29 mouse cellular contexts compared by ENCODE assay signal in the genomic region with DNA sequence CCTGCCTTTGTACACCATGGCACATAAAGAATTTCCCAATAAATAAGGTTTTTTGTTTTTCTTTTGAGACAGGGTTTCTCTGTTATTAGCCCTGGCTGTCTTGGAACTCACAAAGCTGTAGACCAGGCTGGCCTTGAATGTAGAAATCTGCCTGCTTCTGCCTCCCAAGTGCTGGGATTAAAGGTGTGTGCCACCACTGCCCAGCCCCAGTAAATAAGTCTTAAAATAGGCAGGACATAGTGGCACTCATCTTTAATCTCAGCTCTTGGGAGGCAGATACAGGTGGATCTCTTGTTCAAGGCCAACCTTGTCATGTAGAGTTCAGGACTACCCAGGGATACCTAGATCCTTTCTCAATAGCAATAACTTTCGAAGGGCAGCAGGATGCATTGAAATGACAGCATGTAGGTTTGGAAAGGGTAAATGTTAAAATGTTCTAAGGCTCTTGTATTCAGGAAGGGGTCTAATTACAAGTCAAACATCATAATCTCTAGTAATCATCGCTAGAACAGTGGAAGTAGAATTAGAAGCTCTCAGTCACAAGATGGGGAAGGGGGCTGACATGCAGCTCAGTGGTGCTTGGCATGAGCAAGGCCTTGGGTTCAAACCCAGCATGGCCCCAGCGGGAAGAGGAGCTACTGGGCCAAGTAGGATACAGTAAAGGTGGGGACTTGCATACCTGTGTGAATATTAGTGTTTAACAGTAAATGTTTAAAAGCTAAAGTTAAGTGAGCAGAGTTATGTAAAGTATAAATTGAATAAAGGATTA. TPM values are rescaled to one million over a fixed set of nuclear protein-coding genes. Genes with fewer than 3 reads are reported as not detected.
"Had no signal": no experiment of that assay in that cellular context is flagged by ENCODE, and none has a peak within 500 bp of the region (broad histone marks: within the 10 kb centered on the region; RNA-seq: fewer than 3 reads in every experiment).

No protein-coding gene starts in this region.

- H3K4me3 ChIP-seq: limb, embryonic 10.5 days; limb, embryonic 13.5 days; liver, embryonic 15.5 days; megakaryocyte, embryonic 14.5 days; midbrain, embryonic 10.5 days; midbrain, embryonic 13.5 days had no signal

- H3K27ac ChIP-seq: limb, embryonic 10.5 days; liver, embryonic 15.5 days; midbrain, embryonic 10.5 days; stomach, postnatal 0 days had no signal

- H3K4me2 ChIP-seq: limb, embryonic 13.5 days; liver, embryonic 15.5 days; midbrain, embryonic 13.5 days had no signal

- H3K27me3 ChIP-seq: limb, embryonic 13.5 days; liver, embryonic 15.5 days; megakaryocyte, embryonic 14.5 days; midbrain, embryonic 13.5 days had no signal

- H3K9me3 ChIP-seq: limb, embryonic 10.5 days; limb, embryonic 13.5 days; liver, embryonic 15.5 days; megakaryocyte, embryonic 14.5 days; midbrain, embryonic 10.5 days; midbrain, embryonic 13.5 days had no signal

- ATAC-seq: lung, postnatal 0 days; midbrain, embryonic 13.5 days; midbrain, embryonic 16.5 days had no signal

- H3K9ac ChIP-seq: limb, embryonic 13.5 days; liver, embryonic 15.5 days had no signal

- DNase-seq: kidney, adult 18-20 months; kidney, adult 9 months; kidney, postnatal 14 days; kidney, postnatal 4 days; lung, adult 2 months; lung, postnatal 36 days; thymus, adult 2 months; thymus, postnatal 14 days; thymus, postnatal 4 days had no signal

RNA-seq across cellular contexts. Expression of a gene that starts 15.4 kb away (rescaled TPM):
- total RNA-seq: layer of hippocampus, adult 18-20 months; layer of hippocampus, postnatal 14 days; left cerebral cortex, adult 8-10 months; left cerebral cortex, postnatal 25 days; liver, adult 2 months; monocyte, adult 5-6 weeks had no signal
- polyA plus RNA-seq: limb, embryonic 10.5 days; limb, embryonic 13.5 days; liver, adult 2 months; liver, embryonic 15.5 days; lung, adult 2 months; lung, postnatal 0 days; midbrain, embryonic 10.5 days; midbrain, embryonic 13.5 days; midbrain, embryonic 16.5 days; neural tube, embryonic 11.5 days; neural tube, embryonic 14.5 days; small intestine, adult 2 months; spleen, adult 2 months; stomach, embryonic 14.5 days; stomach, postnatal 0 days; thymus, adult 2 months had no signal
